Mouse (Mus musculus): ENCODE measurements around the gene Kcnip1. TPM values are rescaled to one million over a fixed set of nuclear protein-coding genes. Genes with fewer than 3 reads are reported as not detected.

Gene Kcnip1
- polyA plus RNA-seq, 1 experiment from 2014 or later = not detected

GRCm38 (mm10) chr11:33921451-33921850, 71.5 kb downstream of the Kcnip1 start:
- Histone ChIP-seq H3K9ac (no peak overlapping the region), H3K36me3 (no peaks in the 10 kb centered on the region), H3K4me1 (replicated peaks) (no peaks in the 10 kb centered on the region), H3K4me2 (no peak overlapping the region), H3K4me3 (no peak overlapping the region), H3K27me3 (peaks cover 26% of the 10 kb centered on the region; the same call in 1 of the 2 replicates), H3K27ac (no peak overlapping the region), H3K9me3 (replicated peaks) (no peaks in the 10 kb centered on the region)
- 69% methylated on average over 13 of the region's 13 CpGs for WGBS
- no peak for ATAC-seq (replicated peaks; ENCODE audit: insufficient number of reproducible peaks, insufficient read depth, low FRiP score, low read depth)

GRCm38 (mm10) chr11:33919826-33920225, 73.1 kb downstream of the Kcnip1 start:
- WGBS = 74% methylated on average over 7 of the region's 7 CpGs
- ATAC-seq (replicated peaks; ENCODE audit: insufficient number of reproducible peaks, insufficient read depth, low FRiP score, low read depth) = no peak

GRCm38 (mm10) chr11:33918424-33918823, 74.5 kb downstream of the Kcnip1 start:
- H3K4me1 ChIP-seq (replicated peaks) = no peaks in the 10 kb centered on the region
- no peak overlapping the region for H3K9ac ChIP-seq
- H3K27ac ChIP-seq = no peak overlapping the region
- no peak overlapping the region for H3K4me3 ChIP-seq
- H3K4me2 ChIP-seq = no peak overlapping the region
- H3K36me3 ChIP-seq = no peaks in the 10 kb centered on the region
- H3K27me3 ChIP-seq = peaks cover 23% of the 10 kb centered on the region
- WGBS = 23% methylated on average over 2 of the region's 2 CpGs
- no peak for ATAC-seq (replicated peaks; ENCODE audit: insufficient number of reproducible peaks, insufficient read depth, low FRiP score, low read depth)
- no peaks in the 10 kb centered on the region for H3K9me3 ChIP-seq (replicated peaks)

More at GRCm38 (mm10) chr11:33919826-33920225, 73.1 kb downstream of the Kcnip1 start:
- no peak overlapping the region for H3K4me2 ChIP-seq
- H3K9me3 ChIP-seq (replicated peaks) = no peaks in the 10 kb centered on the region
- H3K36me3 ChIP-seq = no peaks in the 10 kb centered on the region
- no peak overlapping the region for H3K27ac ChIP-seq
- no peak overlapping the region for H3K9ac ChIP-seq
- H3K4me1 ChIP-seq (replicated peaks) = no peaks in the 10 kb centered on the region
- no peak overlapping the region for H3K4me3 ChIP-seq
- peaks cover 26% of the 10 kb centered on the region for H3K27me3 ChIP-seq

GRCm38 (mm10) chr11:33917574-33917973, 75.4 kb downstream of the Kcnip1 start:
- Histone ChIP-seq H3K9me3 (replicated peaks) (no peaks in the 10 kb centered on the region), H3K4me1 (replicated peaks) (0 out of 2 replicates have a peak, but pooled peaks cover 7% of the 10 kb centered on the region), H3K4me2 (no peak overlapping the region), H3K27me3 (peaks cover 23% of the 10 kb centered on the region), H3K27ac (no peak overlapping the region), H3K36me3 (no peaks in the 10 kb centered on the region), H3K9ac (no peak overlapping the region), H3K4me3 (no peak overlapping the region)
- no peak for ATAC-seq (replicated peaks; ENCODE audit: insufficient number of reproducible peaks, insufficient read depth, low FRiP score, low read depth)
- 21% methylated on average over 6 of the region's 6 CpGs for whole genome bisulfite sequencing

DNA sequence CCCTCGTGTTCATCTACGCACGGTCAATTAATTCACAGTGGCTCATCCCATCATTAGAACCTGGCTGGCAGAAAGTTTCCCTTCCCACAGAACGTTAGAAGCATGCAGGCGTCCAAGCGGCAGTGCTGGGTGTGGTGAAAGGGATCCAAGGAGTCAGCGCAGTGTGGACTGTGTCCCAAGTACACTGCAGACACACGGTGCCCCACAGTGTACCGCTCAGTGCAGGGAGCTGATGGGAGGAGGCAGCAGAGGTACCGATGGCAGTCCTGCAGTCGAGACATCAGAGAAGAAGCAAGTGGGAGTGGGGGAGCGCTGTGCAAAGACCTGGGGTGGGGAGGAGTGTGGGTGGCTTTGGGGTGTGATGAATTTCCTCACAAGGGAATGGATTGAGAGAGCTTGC, 78.7 kb downstream of the Kcnip1 start:
- Histone ChIP-seq H3K4me2 (no peak overlapping the region), H3K9me3 (replicated peaks) (no peaks in the 10 kb centered on the region), H3K4me3 (no peak overlapping the region), H3K27me3 (peaks cover 19% of the 10 kb centered on the region), H3K27ac (no peak overlapping the region), H3K4me1 (replicated peaks) (peaks cover 18% of the 10 kb centered on the region; the same call in 1 of the 2 replicates), H3K9ac (no peak overlapping the region), H3K36me3 (no peaks in the 10 kb centered on the region)
- 80% methylated on average over 12 of the region's 12 CpGs for WGBS
- ATAC-seq (replicated peaks; ENCODE audit: insufficient number of reproducible peaks, insufficient read depth, low FRiP score, low read depth) = no peak

DNA sequence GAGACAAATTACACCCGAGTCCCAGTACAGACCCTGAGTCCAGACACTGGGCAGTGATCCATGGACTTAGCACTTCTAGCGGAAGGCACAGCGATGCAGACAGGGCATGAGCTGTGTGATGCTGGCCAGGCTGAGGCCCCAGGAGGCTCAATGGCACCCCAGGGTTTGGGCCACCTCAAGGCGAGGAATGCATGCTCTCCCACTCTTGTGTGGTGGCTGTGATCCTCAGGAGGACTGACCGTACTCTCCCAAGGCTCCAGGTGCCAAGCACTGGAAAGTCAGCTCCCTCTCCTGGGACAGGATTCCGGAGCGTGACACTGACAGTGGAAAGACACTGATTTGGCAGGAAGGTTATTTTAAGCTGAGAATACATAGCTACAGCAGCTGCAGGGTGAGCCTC, 79.9 kb downstream of the Kcnip1 start:
- H3K36me3 ChIP-seq = no peaks in the 10 kb centered on the region
- 46% methylated on average over 7 of the region's 7 CpGs for WGBS
- H3K4me3 ChIP-seq = no peak overlapping the region
- peaks cover 18% of the 10 kb centered on the region; the same call in 1 of the 2 replicates for H3K4me1 ChIP-seq (replicated peaks)
- peaks cover 14% of the 10 kb centered on the region; the same call in 1 of the 2 replicates for H3K27me3 ChIP-seq
- H3K9me3 ChIP-seq (replicated peaks) = no peaks in the 10 kb centered on the region
- H3K4me2 ChIP-seq = no peak overlapping the region
- ATAC-seq (replicated peaks; ENCODE audit: insufficient number of reproducible peaks, insufficient read depth, low FRiP score, low read depth) = no peak
- no peak overlapping the region for H3K27ac ChIP-seq
- H3K9ac ChIP-seq = no peak overlapping the region

GRCm38 (mm10) chr11:33912151-33912571, 80.8 kb downstream of the Kcnip1 start:
- Histone ChIP-seq H3K27ac (no peak overlapping the region), H3K4me2 (no peak overlapping the region), H3K4me3 (no peak overlapping the region), H3K9ac (no peak overlapping the region), H3K9me3 (replicated peaks) (no peaks in the 10 kb centered on the region), H3K4me1 (replicated peaks) (peaks cover 18% of the 10 kb centered on the region; the same call in 1 of the 2 replicates), H3K27me3 (peaks cover 10% of the 10 kb centered on the region; the same call in 1 of the 2 replicates), H3K36me3 (no peaks in the 10 kb centered on the region)
- ATAC-seq (replicated peaks; ENCODE audit: insufficient number of reproducible peaks, insufficient read depth, low FRiP score, low read depth) = 0 out of 2 replicates have a peak, but pooled peaks have one; percentile 40
- 14% methylated on average over 2 of the region's 2 CpGs for WGBS

- Histone ChIP-seq H3K27me3 (peaks cover 6% of the 10 kb centered on the region; the same call in 1 of the 2 replicates), H3K36me3 (no peaks in the 10 kb centered on the region), H3K4me1 (replicated peaks) (peaks cover 18% of the 10 kb centered on the region; the same call in 1 of the 2 replicates), H3K27ac (no peak overlapping the region), H3K4me3 (no peak overlapping the region), H3K4me2 (no peak overlapping the region), H3K9me3 (replicated peaks) (no peaks in the 10 kb centered on the region), H3K9ac (no peak overlapping the region)
- WGBS = 44% methylated on average over 7 of the region's 7 CpGs
- no peak for ATAC-seq (replicated peaks; ENCODE audit: insufficient number of reproducible peaks, insufficient read depth, low FRiP score, low read depth)
Observed at GRCm38 (mm10) chr11:33910982-33911381, 82.0 kb downstream of the Kcnip1 start.

DNA sequence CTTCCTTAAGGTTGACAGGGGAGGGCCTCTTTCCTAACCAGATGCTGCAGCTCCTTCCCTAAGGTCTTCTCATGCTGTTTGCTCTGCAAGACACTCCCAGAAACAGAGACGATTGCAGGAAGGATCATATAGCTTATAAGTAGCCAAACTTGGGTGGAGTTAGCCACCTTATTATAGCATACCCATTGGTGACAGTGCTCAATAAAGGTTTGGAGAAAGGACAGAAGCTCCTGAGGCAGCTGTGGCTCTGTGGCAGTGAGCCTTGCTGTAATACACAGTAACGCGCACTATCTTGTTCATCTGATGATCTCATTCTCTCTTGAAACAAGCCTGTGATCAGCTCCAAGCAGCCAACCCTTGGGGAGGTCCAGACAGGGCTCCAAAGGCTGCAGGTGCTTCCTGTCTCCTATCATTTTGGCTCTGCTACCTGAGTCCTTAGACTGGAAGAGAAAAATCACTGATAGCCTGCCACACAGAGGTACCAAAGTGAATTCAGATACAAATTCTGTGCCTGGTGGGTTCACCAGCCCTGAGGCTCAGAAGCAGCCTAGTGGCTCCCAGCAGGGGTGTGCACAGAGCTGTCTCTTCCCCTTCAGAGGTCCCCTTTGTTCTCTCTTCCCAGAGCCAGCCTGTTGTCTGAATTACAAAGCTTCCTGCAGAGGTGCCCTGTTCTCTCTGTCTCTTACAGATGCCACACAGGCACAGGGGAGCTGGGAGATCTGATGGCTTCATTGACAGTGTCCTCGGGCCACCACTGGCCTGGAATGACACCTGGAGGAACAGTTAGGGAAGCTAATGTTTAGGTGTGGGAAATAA, 84.4 kb downstream of the Kcnip1 start:
- no peak overlapping the region for H3K9ac ChIP-seq
- H3K27ac ChIP-seq = no peak overlapping the region
- peaks cover 18% of the 10 kb centered on the region; the same call in 1 of the 2 replicates for H3K4me1 ChIP-seq (replicated peaks)
- no peaks in the 10 kb centered on the region for H3K36me3 ChIP-seq
- ATAC-seq (replicated peaks; ENCODE audit: insufficient number of reproducible peaks, insufficient read depth, low FRiP score, low read depth) = no peak
- H3K9me3 ChIP-seq (replicated peaks) = no peaks in the 10 kb centered on the region
- H3K4me2 ChIP-seq = no peak overlapping the region
- 58% methylated on average over 4 of the region's 4 CpGs for WGBS
- no peak overlapping the region for H3K4me3 ChIP-seq
- peaks cover 3% of the 10 kb centered on the region; the same call in 1 of the 2 replicates for H3K27me3 ChIP-seq

DNA sequence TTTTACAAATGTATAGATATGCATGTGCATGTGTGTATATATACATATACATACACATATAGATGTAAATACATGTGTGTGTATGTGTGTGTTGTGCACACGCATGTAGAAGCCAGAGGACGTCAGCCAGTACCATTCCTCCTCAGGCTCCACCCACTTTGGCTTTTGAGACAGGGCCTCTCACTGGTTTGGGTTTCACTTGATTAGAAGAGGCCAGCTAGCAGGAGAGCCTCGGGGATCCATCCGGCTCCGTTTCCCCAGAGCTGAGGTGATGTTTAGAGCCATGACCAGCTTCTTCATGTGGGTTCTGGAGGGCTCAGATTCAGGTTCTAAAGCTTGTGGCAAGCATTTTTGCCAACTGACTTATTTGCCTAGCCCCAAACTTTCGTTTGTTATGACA, 89.5 kb downstream of the Kcnip1 start:
- H3K4me2 ChIP-seq = no peak overlapping the region
- H3K27me3 ChIP-seq = no peaks in the 10 kb centered on the region
- no peaks in the 10 kb centered on the region for H3K9me3 ChIP-seq (replicated peaks)
- no peak overlapping the region for H3K4me3 ChIP-seq
- no peak overlapping the region for H3K27ac ChIP-seq
- no peaks in the 10 kb centered on the region for H3K4me1 ChIP-seq (replicated peaks)
- no peak overlapping the region for H3K9ac ChIP-seq
- ATAC-seq (replicated peaks; ENCODE audit: insufficient number of reproducible peaks, insufficient read depth, low FRiP score, low read depth) = no peak
- no peaks in the 10 kb centered on the region for H3K36me3 ChIP-seq
- WGBS = 53% methylated on average over 6 of the region's 6 CpGs

GRCm38 (mm10) chr11:33902377-33902776, 90.6 kb downstream of the Kcnip1 start:
- Histone ChIP-seq H3K9ac (no peak overlapping the region), H3K27ac (no peak overlapping the region), H3K9me3 (replicated peaks) (no peaks in the 10 kb centered on the region), H3K4me2 (no peak overlapping the region), H3K27me3 (no peaks in the 10 kb centered on the region), H3K4me1 (replicated peaks) (no peaks in the 10 kb centered on the region), H3K36me3 (no peaks in the 10 kb centered on the region), H3K4me3 (no peak overlapping the region)
- ATAC-seq (replicated peaks; ENCODE audit: insufficient number of reproducible peaks, insufficient read depth, low FRiP score, low read depth) = no peak
- 41% methylated on average over 10 of the region's 10 CpGs for WGBS

GRCm38 (mm10) chr11:33901783-33902182, 91.2 kb downstream of the Kcnip1 start:
- WGBS = 68% methylated on average over 2 of the region's 2 CpGs
- Histone ChIP-seq H3K9ac (no peak overlapping the region), H3K27ac (no peak overlapping the region), H3K4me3 (no peak overlapping the region), H3K9me3 (replicated peaks) (no peaks in the 10 kb centered on the region), H3K27me3 (no peaks in the 10 kb centered on the region), H3K4me1 (replicated peaks) (no peaks in the 10 kb centered on the region), H3K36me3 (no peaks in the 10 kb centered on the region), H3K4me2 (no peak overlapping the region)
- ATAC-seq (replicated peaks; ENCODE audit: insufficient number of reproducible peaks, insufficient read depth, low FRiP score, low read depth) = no peak

All from heart, embryonic 15.5 days (tissue).